Mouse (Mus musculus) gastrocnemius, adult 2 months (tissue): Measurements from ENCODE around the gene Atf3. TPM values are rescaled to one million over a fixed set of nuclear protein-coding genes. Genes with fewer than 3 reads are reported as not detected.
A peak's percentile ranks its signal among the peaks of the same experiment; 100 is the strongest.

ENCODE experiments used
- DNase-seq: peaks from one replicate; pipeline ENCODE4 v3.0.0; 2022
- H3K27ac ChIP-seq: fragments of 200-600 bp; 2 replicates; pipeline ENCODE4 v1.8.1; 2022; ENCODE audit warnings: mild to moderate bottlenecking
- H3K4me3 ChIP-seq: fragments of 200-600 bp; 2 replicates; pipeline ENCODE4 v1.8.1; 2022; ENCODE audit warnings: mild to moderate bottlenecking, moderate library complexity
- CTCF ChIP-seq: fragments of 200-600 bp; IDR thresholded peaks from 2 replicates; pipeline ENCODE4 v1.8.1; 2022; ENCODE audit warnings: antibody characterized with exemption, mild to moderate bottlenecking, moderate library complexity
- intact Hi-C: fragments of 180-260 bp; cut with DNase I; formaldehyde crosslinking; loops from one replicate; pipeline ENCODE4 v1.15.1; 2025
- total RNA-seq, 2 experiments: library from RNA; stranded (reverse); gene quantifications; 2 replicates each; pipeline ENCODE4 v1.2.3; 2021

The Atf3 gene
- total RNA-seq, 2 experiments from 2014 or later, result 2.7 to 7.2 TPM

GRCm38 (mm10) chr1:191200816-191201602 lies 16.8 kb downstream of the Atf3 start:
- TF ChIP-seq CTCF, result no peak
- no peak overlapping the region for H3K27ac ChIP-seq

GRCm38 (mm10) chr1:191197916-191198315 lies 19.9 kb downstream of the Atf3 start:
- intact Hi-C loops, result no loop called here
- Histone ChIP-seq H3K27ac (no peak overlapping the region), H3K4me3 (no peak overlapping the region)
- no peak for TF ChIP-seq CTCF
- DNase-seq, result no peak

More at GRCm38 (mm10) chr1:191200816-191201602, 16.8 kb downstream of the Atf3 start:
- no peak overlapping the region for H3K4me3 ChIP-seq
- intact Hi-C loops, result no loop called here
- DNase-seq, result no peak

GRCm38 (mm10) chr1:191196016-191196415 lies 21.8 kb downstream of the Atf3 start:
- no peak for TF ChIP-seq CTCF
- no peak overlapping the region for H3K4me3 ChIP-seq

GRCm38 (mm10) chr1:191193657-191194424 lies 24.0 kb downstream of the Atf3 start:
- intact Hi-C loops, result no loop called here
- peak; percentile 58 for TF ChIP-seq CTCF
- H3K27ac ChIP-seq, result no peak overlapping the region

More at GRCm38 (mm10) chr1:191196016-191196415, 21.8 kb downstream of the Atf3 start:
- no peak overlapping the region for H3K27ac ChIP-seq
- DNase-seq, result no peak
- intact Hi-C loops, result no loop called here

GRCm38 (mm10) chr1:191192751-191193150 lies 25.1 kb downstream of the Atf3 start:
- Histone ChIP-seq H3K4me3 (no peak overlapping the region), H3K27ac (no peak overlapping the region)
- TF ChIP-seq CTCF, result no peak
- DNase-seq, result no peak
- intact Hi-C loops, result no loop called here

More at GRCm38 (mm10) chr1:191193657-191194424, 24.0 kb downstream of the Atf3 start:
- no peak for DNase-seq
- no peak overlapping the region for H3K4me3 ChIP-seq

GRCm38 (mm10) chr1:191192213-191192612 lies 25.6 kb downstream of the Atf3 start:
- DNase-seq, result no peak
- Histone ChIP-seq H3K4me3 (no peak overlapping the region), H3K27ac (no peak overlapping the region)
- TF ChIP-seq CTCF, result no peak
- intact Hi-C loops, result no loop called here

GRCm38 (mm10) chr1:191189671-191190372 lies 28.0 kb downstream of the Atf3 start:
- Histone ChIP-seq H3K27ac (no peak overlapping the region), H3K4me3 (no peak overlapping the region)
- intact Hi-C loops, result no loop called here
- no peak for DNase-seq
- TF ChIP-seq CTCF, result no peak

GRCm38 (mm10) chr1:191186386-191186770 lies 31.5 kb downstream of the Atf3 start:
- peak overlapping the region; percentile 82 for H3K27ac ChIP-seq
- intact Hi-C loops, result no loop called here
- peak overlapping the region; percentile 97 for H3K4me3 ChIP-seq
- no peak for TF ChIP-seq CTCF
- DNase-seq, result peak; percentile 41

- Histone ChIP-seq H3K27ac (peak overlapping the region; percentile 82), H3K4me3 (peak overlapping the region; percentile 97)
- intact Hi-C loops, result no loop called here
- TF ChIP-seq CTCF, result no peak
- no peak for DNase-seq
Measured at GRCm38 (mm10) chr1:191185761-191186385, 32.0 kb downstream of the Atf3 start.

GRCm38 (mm10) chr1:191184841-191185251 lies 33.0 kb downstream of the Atf3 start:
- peak; percentile 56 for DNase-seq
- Histone ChIP-seq H3K27ac (peak overlapping the region; percentile 82), H3K4me3 (peak overlapping the region; percentile 97)
- no peak for TF ChIP-seq CTCF
- intact Hi-C loops, result loop anchor here (5.0 kb wide), 1 partner anchor 92 kb away; no protein-coding TSS in a partner anchor

GRCm38 (mm10) chr1:191184066-191184815 lies 33.6 kb downstream of the Atf3 start:
- H3K27ac ChIP-seq, result peak overlapping the region; percentile 82
- peak; percentile 27 for TF ChIP-seq CTCF
- peak overlapping the region; percentile 97 for H3K4me3 ChIP-seq
- intact Hi-C loops, result loop anchor here (5.0 kb wide), 1 partner anchor 93 kb away; no protein-coding TSS in a partner anchor
- DNase-seq, result peak; percentile 51
